Mouse (Mus musculus) forebrain, embryonic 12.5 days (tissue): ENCODE results near the gene Mex3d. TPM values are rescaled to one million over a fixed set of nuclear protein-coding genes. Genes with fewer than 3 reads are reported as not detected.
"Not testable (repeated sequence)": the region's sequence is repeated elsewhere in the genome, so short reads cannot be mapped to it uniquely, and the experiment has no call there.

Experiments
- ATAC-seq: fragments of 200-750 bp; cut with Nextera tagmentation; 2 replicates; pipeline ENCODE4 v1.8.0; 2017; ENCODE audit warnings: moderate TSS enrichment; ENCODE audit not compliant: low FRiP score
- H3K27ac ChIP-seq: fragments of 300-500 bp; sonication (generic); 2 replicates; pipeline ENCODE4 v1.5.1; 2016; ENCODE audit warnings: mild to moderate bottlenecking
- H3K27me3 ChIP-seq: fragments of 300-500 bp; sonication (generic); 2 replicates; pipeline ENCODE4 v1.6.1; 2016; ENCODE audit warnings: mild to moderate bottlenecking
- H3K36me3 ChIP-seq: fragments of 300-500 bp; sonication (generic); replicated peaks from 2 replicates; pipeline ENCODE4 v1.6.1; 2016; ENCODE audit warnings: mild to moderate bottlenecking
- H3K4me1 ChIP-seq: fragments of 300-500 bp; sonication (generic); 2 replicates; pipeline ENCODE4 v1.6.1; 2016
- H3K4me2 ChIP-seq: fragments of 300-500 bp; sonication (generic); 2 replicates; pipeline ENCODE4 v1.6.1; 2016; ENCODE audit warnings: mild to moderate bottlenecking, moderate library complexity
- H3K4me3 ChIP-seq: fragments of 300-500 bp; sonication (generic); replicated peaks from 2 replicates; pipeline ENCODE4 v1.5.1; 2016; ENCODE audit warnings: mild to moderate bottlenecking
- H3K9ac ChIP-seq: fragments of 300-500 bp; sonication (generic); 2 replicates; pipeline ENCODE4 v1.6.1; 2016; ENCODE audit warnings: mild to moderate bottlenecking
- H3K9me3 ChIP-seq: fragments of 300-500 bp; sonication (generic); 2 replicates; pipeline ENCODE4 v1.6.1; 2016
- WGBS: fragments of 180-500 bp; shearing (Covaris S2); methylation state at CpG from one replicate; pipeline ENCODE4 v1.1.7; 2016; 5-methylcytosine and 5-hydroxymethylcytosine counted together
- polyA plus RNA-seq: library from polyadenylated mRNA; unstranded; fragments of >200 nt; fragmentation: Nextera tagmentation; extraction: Ambion mirVana; gene quantifications from 2 replicates; pipeline ENCODE4 v1.2.1, GENCODE M21; 2016

The Mex3d gene
- polyA plus RNA-seq, 1 experiment from 2014 or later, result 21.3 TPM

- not testable (repeated sequence) for H3K27ac ChIP-seq, ATAC-seq, H3K9me3 ChIP-seq, H3K4me2 ChIP-seq, H3K36me3 ChIP-seq, H3K9ac ChIP-seq, H3K4me3 ChIP-seq
- WGBS, result 76% methylated on average over 6 of the region's 6 CpGs
- Histone ChIP-seq H3K4me1 (peaks cover 47% of the 10 kb centered on the region), H3K27me3 (peaks cover 100% of the 10 kb centered on the region)
Measured at GRCm38 (mm10) chr10:80345929-80346328, 41.5 kb downstream of the Mex3d start.

- H3K27me3 ChIP-seq, result peaks cover 100% of the 10 kb centered on the region
- H3K36me3 ChIP-seq, result no peaks in the 10 kb centered on the region
- H3K4me2 ChIP-seq, result no peak overlapping the region
- no peak overlapping the region for H3K27ac ChIP-seq
- no peaks in the 10 kb centered on the region for H3K9me3 ChIP-seq
- peak overlapping the region; percentile 21; the same call in 1 of the 2 replicates for H3K9ac ChIP-seq
- no peak for ATAC-seq
- WGBS, result 2% methylated on average over 16 of the region's 16 CpGs
- no peak overlapping the region for H3K4me3 ChIP-seq
- H3K4me1 ChIP-seq, result peaks cover 47% of the 10 kb centered on the region
Measured at GRCm38 (mm10) chr10:80345122-80345521, 42.3 kb downstream of the Mex3d start.

- WGBS, result 44% methylated on average over 9 of the region's 9 CpGs
Measured at GRCm38 (mm10) chr10:80344131-80344661, 43.3 kb downstream of the Mex3d start.

GRCm38 (mm10) chr10:80343425-80343895, 44.0 kb downstream of the Mex3d start:
- Histone ChIP-seq H3K4me3 (peak overlapping the region; percentile 38), H3K9me3 (no peaks in the 10 kb centered on the region), H3K4me2 (peak overlapping the region; percentile 57), H3K4me1 (peaks cover 39% of the 10 kb centered on the region), H3K9ac (no peak overlapping the region), H3K36me3 (no peaks in the 10 kb centered on the region), H3K27ac (no peak overlapping the region), H3K27me3 (peaks cover 94% of the 10 kb centered on the region)
- ATAC-seq, result no peak; the same call in 1 of the 2 replicates
- WGBS, result 32% methylated on average over 13 of the region's 13 CpGs

More at GRCm38 (mm10) chr10:80344131-80344661, 43.3 kb downstream of the Mex3d start:
- ATAC-seq, result no peak
- H3K27ac ChIP-seq, result no peak overlapping the region
- H3K36me3 ChIP-seq, result no peaks in the 10 kb centered on the region
- H3K4me2 ChIP-seq, result no peak overlapping the region
- peaks cover 99% of the 10 kb centered on the region for H3K27me3 ChIP-seq
- H3K9me3 ChIP-seq, result no peaks in the 10 kb centered on the region
- H3K9ac ChIP-seq, result no peak overlapping the region
- H3K4me1 ChIP-seq, result peaks cover 46% of the 10 kb centered on the region
- no peak overlapping the region for H3K4me3 ChIP-seq

GRCm38 (mm10) chr10:80342749-80343424, 44.6 kb downstream of the Mex3d start:
- Histone ChIP-seq H3K4me3 (peak overlapping the region; percentile 38), H3K4me2 (peak overlapping the region; percentile 57), H3K9ac (0 out of 2 replicates have a peak overlapping the region, but pooled peaks have one; percentile 0), H3K9me3 (no peaks in the 10 kb centered on the region), H3K4me1 (peaks cover 33% of the 10 kb centered on the region), H3K27me3 (peaks cover 94% of the 10 kb centered on the region), H3K36me3 (no peaks in the 10 kb centered on the region), H3K27ac (no peak overlapping the region)
- WGBS, result under 1% methylated on average over 29 of the region's 33 CpGs
- peak; percentile 76 for ATAC-seq

- Histone ChIP-seq H3K27me3 (peaks cover 90% of the 10 kb centered on the region), H3K9me3 (no peaks in the 10 kb centered on the region), H3K27ac (no peak overlapping the region), H3K36me3 (no peaks in the 10 kb centered on the region), H3K9ac (0 out of 2 replicates have a peak overlapping the region, but pooled peaks have one; percentile 0), H3K4me1 (peaks cover 30% of the 10 kb centered on the region), H3K4me2 (peak overlapping the region; percentile 57), H3K4me3 (peak overlapping the region; percentile 38)
- ATAC-seq, result no peak; the same call in 1 of the 2 replicates
- WGBS, result 1% methylated on average over 26 of the region's 26 CpGs
Measured at GRCm38 (mm10) chr10:80342305-80342748, 45.1 kb downstream of the Mex3d start.

- H3K4me1 ChIP-seq, result peaks cover 30% of the 10 kb centered on the region
- WGBS, result 3% methylated on average over 47 of the region's 47 CpGs
- H3K27ac ChIP-seq, result no peak overlapping the region
- ATAC-seq, result no peak
- H3K9ac ChIP-seq, result 0 out of 2 replicates have a peak overlapping the region, but pooled peaks have one; percentile 0
- H3K9me3 ChIP-seq, result no peaks in the 10 kb centered on the region
- peaks cover 84% of the 10 kb centered on the region for H3K27me3 ChIP-seq
- no peaks in the 10 kb centered on the region for H3K36me3 ChIP-seq
- H3K4me3 ChIP-seq, result peak overlapping the region; percentile 38
- H3K4me2 ChIP-seq, result peak overlapping the region; percentile 57; the same call in 1 of the 2 replicates
Measured at GRCm38 (mm10) chr10:80341491-80342304, 45.8 kb downstream of the Mex3d start.

- Histone ChIP-seq H3K4me2 (no peak overlapping the region), H3K4me1 (peaks cover 30% of the 10 kb centered on the region), H3K27me3 (peaks cover 77% of the 10 kb centered on the region), H3K27ac (no peak overlapping the region), H3K36me3 (no peaks in the 10 kb centered on the region), H3K9ac (no peak overlapping the region), H3K9me3 (no peaks in the 10 kb centered on the region), H3K4me3 (0 out of 2 replicates have a peak overlapping the region, but pooled peaks have one; percentile 38)
- WGBS, result 9% methylated on average over 21 of the region's 21 CpGs
- ATAC-seq, result no peak
Measured at GRCm38 (mm10) chr10:80341026-80341425, 46.4 kb downstream of the Mex3d start.

GRCm38 (mm10) chr10:80339941-80340750, 47.3 kb downstream of the Mex3d start:
- H3K9me3 ChIP-seq, result no peaks in the 10 kb centered on the region
- ATAC-seq, result no peak; the same call in 1 of the 2 replicates
- peaks cover 74% of the 10 kb centered on the region for H3K27me3 ChIP-seq
- no peak overlapping the region for H3K27ac ChIP-seq
- no peak overlapping the region for H3K4me3 ChIP-seq
- H3K9ac ChIP-seq, result no peak overlapping the region
- H3K4me2 ChIP-seq, result no peak overlapping the region
- no peaks in the 10 kb centered on the region for H3K36me3 ChIP-seq
- 22% methylated on average over 19 of the region's 19 CpGs for WGBS
- H3K4me1 ChIP-seq, result peaks cover 27% of the 10 kb centered on the region

GRCm38 (mm10) chr10:80336263-80336662, 51.2 kb downstream of the Mex3d start:
- Histone ChIP-seq H3K36me3 (no peaks in the 10 kb centered on the region), H3K27me3 (peaks cover 49% of the 10 kb centered on the region), H3K4me1 (no peaks in the 10 kb centered on the region), H3K4me3 (no peak overlapping the region), H3K9me3 (no peaks in the 10 kb centered on the region), H3K27ac (no peak overlapping the region), H3K9ac (no peak overlapping the region), H3K4me2 (no peak overlapping the region)
- WGBS, result 92% methylated on average over 12 of the region's 12 CpGs
- no peak for ATAC-seq

GRCm38 (mm10) chr10:80332525-80332989, 54.9 kb downstream of the Mex3d start:
- no peak overlapping the region for H3K4me3 ChIP-seq
- no peak overlapping the region for H3K27ac ChIP-seq
- H3K9ac ChIP-seq, result 0 out of 2 replicates have a peak overlapping the region, but pooled peaks have one; percentile 4
- no peak for ATAC-seq
- H3K9me3 ChIP-seq, result no peaks in the 10 kb centered on the region
- H3K27me3 ChIP-seq, result peaks cover 29% of the 10 kb centered on the region
- 89% methylated on average over 5 of the region's 5 CpGs for WGBS
- H3K36me3 ChIP-seq, result no peaks in the 10 kb centered on the region
- H3K4me2 ChIP-seq, result no peak overlapping the region
- peaks cover 15% of the 10 kb centered on the region for H3K4me1 ChIP-seq
